20 mouse cellular contexts compared by ENCODE assay signal in the genomic region with DNA sequence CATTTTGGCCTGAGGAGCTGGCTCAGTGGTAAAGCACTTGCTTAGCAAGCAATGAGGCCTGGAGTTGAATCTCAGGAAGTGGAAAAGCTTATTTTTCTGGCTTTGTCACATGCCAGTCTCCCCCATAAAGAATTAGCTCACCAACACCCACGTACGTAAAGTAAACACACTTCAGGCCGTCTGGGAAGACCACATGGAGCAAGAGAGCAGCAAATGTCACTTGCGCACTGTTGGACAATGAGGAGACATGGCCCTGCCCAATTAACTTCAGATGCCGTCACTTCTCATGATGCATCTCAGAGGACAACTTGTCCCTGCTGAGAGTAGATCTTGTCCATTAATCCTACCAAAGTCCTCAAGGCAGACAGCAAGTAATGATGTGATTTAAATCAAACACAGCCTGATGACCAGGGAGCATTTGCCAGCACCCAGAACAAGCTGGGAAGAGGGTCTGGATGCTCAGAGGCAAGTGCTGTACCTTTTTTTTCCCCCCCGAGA. TPM values are rescaled to one million over a fixed set of nuclear protein-coding genes. Genes with fewer than 3 reads are reported as not detected.
DNase-seq lines count a peak whose midpoint lies in the region; ATAC-seq and TF ChIP-seq lines count a peak whose summit lies in the region.
"Had no signal": no experiment of that assay in that cellular context is flagged by ENCODE, and none has a peak within 500 bp of the region (broad histone marks: within the 10 kb centered on the region; RNA-seq: fewer than 3 reads in every experiment).

No protein-coding gene starts in this region.

- H3K9ac ChIP-seq in heart, postnatal 0 days (replicated peaks; ENCODE audit: low read depth, low read length): no peak overlapping the region
- no peak overlapping the region for H3K9ac ChIP-seq in heart, embryonic 11.5 days (ENCODE audit: low read depth, low read length)
- H3K9ac ChIP-seq in kidney, embryonic 14.5 days (ENCODE audit: low read depth, low read length): no peak overlapping the region
- H3K9ac ChIP-seq: embryonic facial prominence, embryonic 12.5 days; forebrain, embryonic 13.5 days; forebrain, embryonic 15.5 days had no signal

- no peak for TF ChIP-seq CTCF in heart, postnatal 0 days (IDR thresholded peaks at IDR 0.05; ENCODE audit: low read depth)

- H3K9me3 ChIP-seq in heart, postnatal 0 days (replicated peaks; ENCODE audit: control insufficient read depth, low read length): no peaks in the 10 kb centered on the region
- no peaks in the 10 kb centered on the region for H3K9me3 ChIP-seq in heart, embryonic 11.5 days (replicated peaks; ENCODE audit: control insufficient read depth, low read length)
- no peaks in the 10 kb centered on the region for H3K9me3 ChIP-seq in kidney, embryonic 14.5 days (ENCODE audit: control insufficient read depth, low read length)
- H3K9me3 ChIP-seq: embryonic facial prominence, embryonic 10.5 days; embryonic facial prominence, embryonic 12.5 days; forebrain, embryonic 13.5 days; forebrain, embryonic 15.5 days had no signal

- no peak for TF ChIP-seq EP300 in heart, postnatal 0 days (IDR thresholded peaks at IDR 0.05; ENCODE audit: low read depth)

- no peaks in the 10 kb centered on the region for H3K4me1 ChIP-seq in heart, postnatal 0 days (ENCODE audit: control insufficient read depth, insufficient read depth)
- peaks cover 3% of the 10 kb centered on the region; the same call in 1 of the 2 replicates for H3K4me1 ChIP-seq in heart, embryonic 11.5 days (ENCODE audit: control insufficient read depth, insufficient read depth, low read length)
- no peaks in the 10 kb centered on the region; the same call in 1 of the 2 replicates for H3K4me1 ChIP-seq in kidney, embryonic 14.5 days (ENCODE audit: control insufficient read depth, insufficient read depth, low read length)
- H3K4me1 ChIP-seq: forebrain, embryonic 15.5 days had no signal

- no peak overlapping the region for H3K4me2 ChIP-seq in heart, postnatal 0 days (ENCODE audit: low read depth, low read length)
- no peak overlapping the region for H3K4me2 ChIP-seq in heart, embryonic 11.5 days
- no peak overlapping the region for H3K4me2 ChIP-seq in kidney, embryonic 14.5 days (replicated peaks; ENCODE audit: low read depth, low read length)
- H3K4me2 ChIP-seq: embryonic facial prominence, embryonic 12.5 days; forebrain, embryonic 13.5 days; forebrain, embryonic 15.5 days had no signal

- H3K27ac ChIP-seq in heart, postnatal 0 days (ENCODE audit: low read depth): 0 out of 2 replicates have a peak overlapping the region, but pooled peaks have one; percentile 32
- H3K27ac ChIP-seq in heart, embryonic 11.5 days (ENCODE audit: low read depth, low read length): no peak overlapping the region
- no peak overlapping the region for H3K27ac ChIP-seq in kidney, embryonic 14.5 days (ENCODE audit: low read depth, low read length)
- H3K27ac ChIP-seq: embryonic facial prominence, embryonic 10.5 days; embryonic facial prominence, embryonic 12.5 days; forebrain, embryonic 13.5 days; forebrain, embryonic 15.5 days had no signal

- no peak for DNase-seq in heart, postnatal 0 days (ENCODE audit: low spot score)
- peak; percentile 26 for DNase-seq in lung, postnatal 10 days
- DNase-seq in lung, postnatal 14 days: no peak
- peak; percentile 18 for DNase-seq in MN1 (ENCODE audit: low spot score)
- DNase-seq: adrenal gland, adult 8-10 months; adrenal gland, postnatal 14 days; adrenal gland, postnatal 36 days; cerebellum, adult 11-12 months; cerebellum, adult 2 months; cerebellum, adult 9-10 months; cerebellum, postnatal 10 days; cerebellum, postnatal 25 days had no signal

- 71% methylated on average over 6 of the region's 6 CpGs for WGBS in heart, postnatal 0 days
- 68% methylated on average over 6 of the region's 6 CpGs for WGBS in heart, embryonic 11.5 days (ENCODE audit: insufficient replicate concordance)
- WGBS in kidney, embryonic 14.5 days: 56% methylated on average over 6 of the region's 6 CpGs

- no peak overlapping the region for H3K4me3 ChIP-seq in heart, postnatal 0 days (ENCODE audit: low read depth, low read length)
- H3K4me3 ChIP-seq in heart, embryonic 11.5 days (ENCODE audit: low read depth, low read length): no peak overlapping the region
- H3K4me3 ChIP-seq in kidney, embryonic 14.5 days (ENCODE audit: low read length): no peak overlapping the region
- H3K4me3 ChIP-seq: embryonic facial prominence, embryonic 10.5 days; embryonic facial prominence, embryonic 12.5 days; forebrain, embryonic 13.5 days; forebrain, embryonic 15.5 days had no signal

- ATAC-seq in heart, postnatal 0 days (ENCODE audit: insufficient read depth, low read depth): no peak
- ATAC-seq in heart, embryonic 11.5 days (replicated peaks; ENCODE audit: insufficient number of reproducible peaks, low FRiP score, low TSS enrichment): no peak
- ATAC-seq in kidney, embryonic 14.5 days (ENCODE audit: low FRiP score, low TSS enrichment): no peak
- ATAC-seq: activated CD4-positive, CD25-positive, alpha-beta regulatory T cell, adult 4 months; forebrain, embryonic 13.5 days; forebrain, embryonic 15.5 days; Patski had no signal

- H3K36me3 ChIP-seq in heart, postnatal 0 days (replicated peaks; ENCODE audit: control insufficient read depth, insufficient read depth, low read length): no peaks in the 10 kb centered on the region
- H3K36me3 ChIP-seq in heart, embryonic 11.5 days (ENCODE audit: control insufficient read depth, insufficient read depth, low read length): no peaks in the 10 kb centered on the region
- H3K36me3 ChIP-seq in kidney, embryonic 14.5 days (ENCODE audit: control insufficient read depth, insufficient read depth, low read length): no peaks in the 10 kb centered on the region
- H3K36me3 ChIP-seq: embryonic facial prominence, embryonic 10.5 days; embryonic facial prominence, embryonic 12.5 days; forebrain, embryonic 15.5 days had no signal

- H3K27me3 ChIP-seq in heart, postnatal 0 days (ENCODE audit: control insufficient read depth, insufficient read depth, low read length): no peaks in the 10 kb centered on the region
- H3K27me3 ChIP-seq in heart, embryonic 11.5 days (ENCODE audit: control insufficient read depth, insufficient read depth, low read length): no peaks in the 10 kb centered on the region
- H3K27me3 ChIP-seq in kidney, embryonic 14.5 days (ENCODE audit: control insufficient read depth, insufficient read depth, low read length): no peaks in the 10 kb centered on the region
- H3K27me3 ChIP-seq: embryonic facial prominence, embryonic 12.5 days; forebrain, embryonic 13.5 days; forebrain, embryonic 15.5 days; Patski had no signal

RNA-seq across cellular contexts. Expression of a gene that starts 32.1 kb away (rescaled TPM):
- 5.8 and 10.5 TPM in 2 replicates for total RNA-seq in heart, postnatal 0 days (2014; rRNA removed; ENCODE audit: low replicate concordance)
- 3.8 and 4.3 TPM in 2 replicates for polyA plus RNA-seq in heart, postnatal 0 days (2015; fragmentation: Nextera tagmentation; extraction: Ambion mirVana)
- 2.4 and 3.3 TPM in 2 replicates for polyA plus RNA-seq in heart, embryonic 11.5 days (2014; fragmentation: Nextera tagmentation; extraction: Ambion mirVana)
- 10.0 and 18.8 TPM in 2 replicates for polyA plus RNA-seq in kidney, embryonic 14.5 days (2014; fragmentation: Nextera tagmentation; extraction: Ambion mirVana)

Comparison
In these comparisons a context has a peak if more than half of its experiments do, and no peak if none do; other contexts are left out.
1. DNase-seq: peak in lung, postnatal 10 days (single experiment) and MN1 (single experiment); none in heart, postnatal 0 days (single experiment) and lung, postnatal 14 days (single experiment).